Mouse (Mus musculus) neutrophil, adult 5-6 weeks (primary cell): ENCODE data around the gene Abcc6. TPM values are rescaled to one million over a fixed set of nuclear protein-coding genes. Genes with fewer than 3 reads are reported as not detected.

Experiments used
- ATAC-seq: fragments of 151-379, 151-347 bp; 2 replicates; pipeline ENCODE4 v1.8.0; 2017; ENCODE audit warnings: mild to moderate bottlenecking, moderate TSS enrichment; ENCODE audit not compliant: insufficient number of reproducible peaks, poor library complexity, low FRiP score, severe bottlenecking; ENCODE audit errors: extremely low read depth
- total RNA-seq: library from RNA; stranded (forward); fragments of 200-1000 nt; gene quantifications from 2 replicates; pipeline ENCODE4 v1.2.3, GENCODE M21; 2017

The Abcc6 gene
- total RNA-seq, 1 experiment from 2014 or later = not detected

GRCm38 (mm10) chr7:46031075-46031474 lies 973 bp upstream of the Abcc6 start:
- no peak for ATAC-seq

- ATAC-seq = no peak
Measured at GRCm38 (mm10) chr7:46029299-46030144, 580 bp downstream of the Abcc6 start.

- no peak for ATAC-seq
Measured at GRCm38 (mm10) chr7:46028681-46029080, 1.4 kb downstream of the Abcc6 start.

GRCm38 (mm10) chr7:46025436-46025835 lies 4.7 kb downstream of the Abcc6 start:
- no peak for ATAC-seq

- no peak for ATAC-seq
Measured at GRCm38 (mm10) chr7:46021951-46022350, 8.2 kb downstream of the Abcc6 start.

- ATAC-seq = no peak
Measured at GRCm38 (mm10) chr7:46019594-46019993, 10.5 kb downstream of the Abcc6 start.

- no peak for ATAC-seq
Measured at GRCm38 (mm10) chr7:46013266-46014010, 16.7 kb downstream of the Abcc6 start.

GRCm38 (mm10) chr7:46012121-46012520 lies 18.0 kb downstream of the Abcc6 start:
- no peak for ATAC-seq

- ATAC-seq = peak; percentile 37; the same call in 1 of the 2 replicates
Measured at GRCm38 (mm10) chr7:46009578-46009977, 20.5 kb downstream of the Abcc6 start.

- no peak for ATAC-seq
Measured at GRCm38 (mm10) chr7:46002748-46003147, 27.4 kb downstream of the Abcc6 start.

GRCm38 (mm10) chr7:46000577-46000976 lies 29.5 kb downstream of the Abcc6 start:
- no peak for ATAC-seq

GRCm38 (mm10) chr7:45992470-45992869 lies 37.6 kb downstream of the Abcc6 start:
- no peak for ATAC-seq

GRCm38 (mm10) chr7:45988344-45988743 lies 41.8 kb downstream of the Abcc6 start:
- no peak for ATAC-seq

- no peak for ATAC-seq
Measured at GRCm38 (mm10) chr7:45986893-45987292, 43.2 kb downstream of the Abcc6 start.

- ATAC-seq = no peak
Measured at GRCm38 (mm10) chr7:45981612-45982011, 48.5 kb downstream of the Abcc6 start.

- ATAC-seq = no peak
Measured at GRCm38 (mm10) chr7:45974512-45974911, 55.6 kb downstream of the Abcc6 start.

GRCm38 (mm10) chr7:45974103-45974502 lies 56.0 kb downstream of the Abcc6 start:
- ATAC-seq = no peak

- ATAC-seq = no peak
Measured at GRCm38 (mm10) chr7:45973271-45973687, 56.8 kb downstream of the Abcc6 start.

GRCm38 (mm10) chr7:45971831-45972723 lies 58.0 kb downstream of the Abcc6 start:
- ATAC-seq = no peak
